Mouse (Mus musculus) R1 (cell line): ENCODE results near the gene Tie1.

Experiments used
- DNase-seq: peaks from one replicate; pipeline ENCODE4 v3.0.0-alpha.2; 2018; ENCODE audit warnings: low read depth, low spot score

The Tie1 gene

DNA sequence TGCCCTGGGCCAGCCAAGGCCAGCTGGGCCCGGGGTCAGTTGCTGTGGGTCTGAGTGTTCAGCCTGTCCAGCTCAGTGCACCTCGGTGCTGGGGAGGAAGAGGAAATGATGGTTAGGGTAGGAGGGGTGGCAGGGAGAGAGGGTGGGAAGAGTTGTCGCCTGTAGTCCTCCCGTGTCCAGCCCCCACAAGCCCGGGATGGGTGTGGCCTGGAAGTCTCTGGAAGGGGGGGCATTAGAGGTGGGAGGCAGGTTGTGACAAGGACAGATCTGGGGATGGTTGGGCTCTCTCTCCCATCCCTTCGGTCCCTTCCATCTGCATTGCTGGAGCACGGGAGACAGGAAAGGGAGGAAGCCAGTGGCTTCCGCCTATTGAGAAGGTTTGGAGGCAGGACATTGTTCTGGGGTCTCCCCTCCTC is at the start of gene Tie1:
TSS of gene Tie1 (minus strand) at position 345 of the 416 bp plus-strand sequence.
- no peak for DNase-seq

DNA sequence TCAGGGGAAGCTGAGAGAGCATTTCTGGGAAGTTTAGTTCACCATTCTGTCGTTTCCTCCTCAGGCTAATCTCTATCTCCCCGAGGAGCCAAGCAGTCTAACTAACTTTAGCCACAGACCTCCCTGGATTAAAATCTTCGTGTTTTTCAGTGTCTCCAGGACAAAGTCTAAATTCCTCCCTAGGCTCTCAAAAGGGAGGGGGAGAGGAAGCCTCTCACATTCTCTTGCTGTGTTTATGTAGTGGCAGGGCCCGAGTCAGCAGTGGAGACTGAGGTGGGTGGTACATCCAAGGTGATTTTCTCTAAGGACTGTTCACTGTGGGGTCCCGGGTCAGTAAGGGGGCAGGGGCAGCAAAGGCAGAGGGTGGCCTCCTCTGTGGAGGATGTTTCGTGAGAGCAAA is 47.9 kb upstream of the Tie1 start:
- DNase-seq, result no peak

DNA sequence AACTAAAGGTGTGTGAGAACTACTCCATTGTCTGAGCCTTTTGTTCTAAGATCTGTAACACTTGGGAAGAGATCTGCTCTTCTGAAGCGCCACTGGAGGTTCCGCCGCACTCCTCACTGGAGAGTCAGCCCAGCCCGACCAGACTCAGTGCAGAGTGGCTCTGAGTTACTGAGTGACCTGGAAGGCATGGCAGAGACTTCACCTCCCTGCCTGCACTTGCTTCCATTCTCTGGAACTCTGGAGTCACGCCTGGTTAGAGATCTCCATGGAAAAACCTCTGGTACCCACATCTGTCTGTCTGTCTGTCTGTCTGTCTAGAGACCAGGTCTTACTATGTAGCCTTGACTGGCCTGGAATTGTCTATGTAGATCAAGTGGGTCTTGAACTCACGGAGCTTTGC is 45.7 kb upstream of the Tie1 start:
- peak; percentile 23 for DNase-seq

DNA sequence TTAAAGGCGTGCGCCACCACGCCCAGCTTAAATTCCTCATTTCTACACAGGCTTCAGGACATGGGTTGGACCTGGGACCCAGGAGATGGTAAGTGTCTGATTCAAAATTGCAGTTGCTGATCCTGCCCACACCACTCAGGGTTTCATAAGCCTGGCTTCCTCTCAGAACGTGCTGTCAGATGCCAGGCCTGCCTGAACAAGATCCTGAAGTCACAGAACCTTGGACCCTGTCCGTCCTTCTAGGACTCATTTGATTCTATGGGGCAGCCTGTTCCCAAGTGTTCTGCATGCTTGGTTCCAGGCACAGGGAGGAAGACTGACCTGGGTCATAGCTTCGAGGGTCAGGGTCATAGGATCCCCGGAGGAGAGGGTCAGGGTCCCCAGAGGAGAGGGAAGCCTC is 43.7 kb upstream of the Tie1 start:
- DNase-seq, result no peak

DNA sequence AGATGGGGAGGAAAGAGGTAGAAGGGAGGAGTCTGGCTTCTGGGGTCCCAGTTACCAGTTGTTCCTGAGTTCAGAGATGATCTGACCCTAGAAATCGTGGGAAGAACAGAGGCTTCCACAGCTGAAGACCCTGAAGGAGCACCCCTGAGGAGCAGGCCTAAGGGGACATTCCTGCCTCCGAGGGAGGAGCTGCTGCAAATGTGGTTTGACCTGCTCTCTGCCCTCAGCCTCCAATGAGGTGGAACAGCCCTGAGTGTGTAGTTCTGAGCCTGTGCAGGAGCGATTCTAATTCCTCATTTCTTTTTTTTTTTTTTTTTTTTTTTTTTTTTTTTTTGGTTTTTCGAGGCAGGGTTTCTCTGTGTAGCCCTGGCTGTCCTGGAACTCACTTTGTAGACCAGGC is 43.3 kb upstream of the Tie1 start:
- DNase-seq, result no peak

DNA sequence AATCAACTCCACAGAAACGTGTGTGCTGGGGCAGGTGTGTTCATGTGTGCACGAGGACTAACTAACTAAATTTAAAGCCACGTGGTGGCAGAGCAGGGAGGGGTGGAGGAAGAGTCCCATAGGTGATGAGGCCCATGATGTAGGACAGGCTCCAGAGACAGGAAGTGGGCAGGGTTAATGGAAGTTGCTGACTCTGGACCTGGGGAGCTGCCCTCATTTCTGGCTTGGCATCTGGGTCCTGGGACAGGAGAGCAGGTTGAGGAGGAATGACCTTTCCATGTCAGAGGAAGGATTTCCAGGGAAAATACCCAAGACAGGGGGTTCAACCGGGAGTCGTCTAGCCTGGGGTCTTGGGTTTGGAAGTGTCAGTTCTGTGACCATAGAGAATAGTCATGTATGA is 42.8 kb upstream of the Tie1 start:
- DNase-seq, result no peak

DNA sequence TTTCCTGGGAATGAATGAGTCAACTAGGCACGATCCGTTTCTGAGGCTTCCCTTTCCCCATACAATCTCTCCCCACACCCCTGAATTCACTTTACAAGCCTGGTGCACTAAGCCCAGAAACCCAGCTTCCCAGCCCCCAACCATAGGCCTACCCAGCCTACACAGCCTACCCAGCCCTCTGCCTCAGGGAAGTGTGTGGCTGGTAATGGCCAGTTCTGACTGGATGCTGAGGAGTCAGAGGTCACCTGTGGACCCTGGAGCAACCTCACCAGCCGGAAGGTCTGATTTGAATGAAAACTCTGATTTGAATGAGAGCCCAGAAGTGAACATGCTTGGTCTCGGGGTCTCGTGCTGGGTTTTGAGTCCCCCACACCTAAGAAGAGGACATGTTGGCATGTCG is 37.9 kb upstream of the Tie1 start:
- no peak for DNase-seq

DNA sequence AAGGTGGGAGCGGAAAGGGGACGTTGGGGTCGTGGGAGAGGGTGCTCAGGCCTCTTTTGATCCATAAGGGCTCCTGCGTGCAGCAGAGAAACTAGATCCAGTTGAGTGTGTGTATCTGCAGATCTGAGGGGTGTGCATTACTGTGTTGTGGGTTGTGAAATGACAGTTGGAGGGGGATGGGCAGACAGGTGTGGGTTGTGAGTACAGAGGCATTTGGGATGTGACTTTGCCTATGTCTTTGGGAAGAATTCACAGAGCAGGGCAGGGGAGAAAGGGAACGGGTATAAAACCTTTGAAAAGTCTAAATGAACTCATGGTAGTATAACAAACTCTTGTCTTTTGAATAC is 37.4 kb upstream of the Tie1 start:
- no peak for DNase-seq

DNA sequence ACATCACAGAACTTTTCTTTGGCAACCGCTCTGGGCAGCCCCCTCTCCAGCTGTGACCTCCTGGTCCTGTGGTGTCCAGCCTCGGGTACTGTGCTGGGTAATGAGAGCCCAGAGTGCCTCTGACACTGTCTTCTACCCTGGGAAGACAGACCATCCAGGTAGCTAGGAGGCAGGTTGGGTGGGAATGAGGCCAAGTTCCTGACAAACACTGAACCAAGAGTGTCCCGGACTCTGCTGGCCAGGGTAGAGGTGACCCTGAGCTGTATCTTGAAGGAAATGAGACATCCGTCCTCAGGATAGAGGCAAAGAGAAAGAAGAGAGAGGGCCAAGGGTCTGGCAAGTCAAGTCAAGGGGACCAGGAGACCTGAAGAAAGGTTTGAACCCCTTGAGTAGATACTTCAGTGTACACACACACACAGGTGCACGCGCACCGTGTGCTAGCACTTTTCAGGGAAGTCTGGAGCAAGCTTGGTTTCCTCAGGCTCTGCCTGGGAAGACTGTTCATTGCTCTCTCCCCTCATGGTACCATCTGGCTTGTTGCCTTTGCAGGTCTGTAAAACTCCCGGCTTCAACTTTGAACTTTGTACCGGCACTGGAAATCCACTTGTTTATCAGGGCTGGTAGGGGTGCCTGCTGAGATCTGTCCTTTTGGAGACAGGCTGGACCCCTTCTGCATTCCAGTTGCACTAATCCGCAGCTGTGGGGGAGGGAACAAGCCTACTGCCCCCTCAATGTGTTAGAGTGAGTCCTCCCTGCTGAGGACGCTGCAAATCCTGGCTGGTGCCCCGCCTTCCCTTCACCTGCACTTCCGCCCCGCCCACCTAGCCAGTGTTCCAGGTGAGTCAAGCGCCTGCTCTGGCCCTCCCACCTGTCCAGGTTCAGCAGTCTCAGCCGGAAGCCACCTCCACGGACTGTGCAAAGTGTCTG is 36.8 kb upstream of the Tie1 start, which contains the start of gene 2610528J11Rik:
TSS of gene 2610528J11Rik (plus strand) at position 592 of the 927 bp plus-strand sequence.
- DNase-seq, result peak; percentile 53

DNA sequence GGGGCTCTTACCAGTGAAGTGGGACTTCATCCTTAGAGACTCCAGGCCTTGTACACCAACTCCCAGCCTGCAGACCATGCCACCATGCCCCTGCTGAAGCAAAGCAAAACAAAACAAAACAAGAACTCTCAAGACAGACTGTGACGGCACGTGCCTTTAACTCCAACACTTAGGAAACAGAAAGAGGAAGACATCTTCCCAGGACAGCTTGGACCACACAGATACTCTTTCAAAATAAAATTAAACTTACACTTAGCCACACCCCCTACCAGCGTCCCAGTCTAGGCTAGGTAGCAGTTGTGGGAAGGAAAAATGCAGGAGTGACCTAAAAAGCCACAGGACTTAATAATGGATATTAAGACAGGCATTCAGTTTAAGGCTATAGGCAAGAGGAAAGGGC is 35.9 kb upstream of the Tie1 start:
- no peak for DNase-seq

DNA sequence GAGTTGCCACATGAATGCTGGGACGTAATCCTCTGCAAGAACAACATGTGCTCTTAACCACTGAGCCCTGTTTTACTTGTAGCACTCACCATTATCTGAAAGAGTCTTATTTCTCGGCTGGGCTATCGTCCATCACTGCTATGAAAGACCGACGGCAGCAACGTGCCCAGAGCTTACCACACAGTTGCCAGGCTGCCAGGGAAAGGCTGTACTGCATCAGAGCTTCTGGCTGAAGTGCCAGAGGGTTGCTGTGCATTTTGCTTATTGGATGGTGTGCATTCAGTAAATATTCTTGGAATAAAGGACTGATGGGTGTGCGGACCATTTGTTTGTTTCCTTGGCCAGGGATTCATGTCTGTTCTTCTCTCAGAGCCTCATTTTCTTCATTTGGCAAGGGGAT is 34.1 kb upstream of the Tie1 start:
- no peak for DNase-seq

DNA sequence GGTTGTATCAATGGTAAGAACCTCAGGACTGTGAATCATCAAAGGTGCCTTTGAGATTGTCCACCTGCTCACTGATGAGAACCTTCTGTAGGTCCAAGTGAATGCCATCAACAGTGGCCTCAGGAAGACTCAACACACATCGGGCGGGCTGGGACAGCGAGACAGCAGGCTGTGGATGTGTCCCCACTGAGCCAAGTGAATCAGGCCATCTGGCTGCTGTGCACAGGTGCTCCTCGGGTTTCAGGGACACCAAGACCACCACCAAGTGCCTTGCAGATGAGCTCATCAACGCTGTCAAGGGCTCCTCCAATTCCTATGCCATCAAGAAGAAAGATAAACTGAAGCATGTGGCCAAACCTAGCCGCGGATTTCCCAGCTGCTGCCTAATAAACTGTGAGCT is 32.4 kb upstream of the Tie1 start:
- no peak for DNase-seq

DNA sequence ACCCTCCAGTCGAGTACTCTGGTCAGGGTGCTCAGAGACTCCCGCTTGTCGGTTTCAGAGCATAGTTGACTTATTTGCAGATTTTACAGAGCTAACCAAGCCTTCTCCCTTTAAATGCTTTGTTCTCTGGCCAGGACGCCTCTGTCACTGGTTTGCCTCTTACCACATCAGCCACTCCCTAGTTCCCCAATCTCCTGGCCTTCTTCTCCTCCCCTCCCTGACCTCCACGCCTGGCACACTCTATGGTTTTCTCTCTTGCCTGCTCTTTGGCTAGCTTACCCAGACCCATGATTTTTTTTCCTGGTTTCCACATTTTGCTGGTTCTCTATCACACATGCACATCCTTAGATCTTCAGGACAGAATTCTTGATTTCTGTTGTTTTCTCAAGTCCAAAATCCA is 28.3 kb upstream of the Tie1 start:
- DNase-seq, result no peak

DNA sequence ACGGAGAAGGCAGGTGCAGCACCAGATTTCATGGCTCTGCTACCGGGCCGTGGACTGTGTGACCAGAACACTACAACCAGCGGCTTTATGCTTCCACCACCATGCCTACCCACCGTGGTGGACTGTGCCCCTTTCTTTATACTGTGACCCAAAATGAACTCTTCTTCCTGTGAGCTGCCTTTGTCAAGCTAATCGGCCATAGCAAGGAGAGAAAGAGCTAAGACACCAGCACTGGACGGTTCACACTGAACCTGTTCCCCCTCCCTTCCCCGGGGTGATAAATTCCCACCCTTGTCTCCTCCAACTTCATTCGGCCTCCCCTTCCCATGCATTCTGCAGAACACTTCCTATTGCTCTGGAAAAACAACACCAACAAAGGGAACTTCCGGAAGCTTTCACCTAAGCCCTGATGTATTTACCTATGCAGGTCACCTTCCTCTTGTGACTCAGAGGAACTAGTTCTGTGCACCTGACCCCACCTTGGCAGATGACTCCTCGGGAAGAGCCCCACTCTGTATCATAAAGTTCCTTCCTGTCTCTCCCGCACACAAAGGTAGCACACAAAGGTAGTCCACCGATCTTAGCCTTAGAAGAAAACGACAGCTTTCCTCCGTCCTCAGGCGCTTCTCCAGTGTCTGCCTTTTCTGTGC is 27.8 kb upstream of the Tie1 start:
- DNase-seq, result peak; percentile 71

DNA sequence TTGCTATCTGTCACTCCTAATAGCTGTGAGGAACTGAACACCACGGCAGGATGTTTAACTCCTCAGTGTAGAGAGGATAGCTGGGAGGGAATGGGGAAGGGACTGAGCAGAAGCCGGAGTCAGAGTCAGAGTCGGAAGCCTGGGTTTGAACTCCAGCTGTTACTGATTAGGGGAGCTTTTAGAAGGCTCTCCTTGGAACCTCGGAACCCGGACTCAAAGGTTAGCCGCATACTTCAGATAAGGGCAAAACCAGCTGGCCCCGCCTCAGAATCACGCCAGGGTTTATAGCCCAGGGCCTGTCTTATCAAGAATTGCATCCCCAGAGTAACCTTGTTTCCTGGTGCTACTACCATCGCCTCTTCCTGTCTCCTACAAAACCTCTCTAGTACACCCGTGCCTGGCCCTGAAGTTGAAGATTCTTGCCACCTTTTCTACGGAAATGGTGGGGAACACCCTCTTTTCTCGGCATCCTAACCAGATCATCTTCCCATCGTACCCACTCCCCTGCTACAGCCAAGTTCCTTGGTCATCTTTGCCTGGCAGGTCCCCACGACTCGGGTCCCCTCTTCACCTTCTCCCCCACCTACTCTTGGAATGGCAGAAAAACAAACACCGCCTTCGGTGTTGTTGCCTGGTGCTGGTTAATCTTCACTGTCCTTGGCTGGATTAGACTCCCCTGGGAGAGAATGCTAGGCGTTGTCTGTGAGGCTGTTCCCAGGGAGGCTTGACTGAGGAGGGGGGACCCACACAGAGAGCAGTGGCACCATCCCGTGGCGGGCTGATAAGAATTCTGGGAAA is 27.0 kb upstream of the Tie1 start:
- DNase-seq, result peak; percentile 68

DNA sequence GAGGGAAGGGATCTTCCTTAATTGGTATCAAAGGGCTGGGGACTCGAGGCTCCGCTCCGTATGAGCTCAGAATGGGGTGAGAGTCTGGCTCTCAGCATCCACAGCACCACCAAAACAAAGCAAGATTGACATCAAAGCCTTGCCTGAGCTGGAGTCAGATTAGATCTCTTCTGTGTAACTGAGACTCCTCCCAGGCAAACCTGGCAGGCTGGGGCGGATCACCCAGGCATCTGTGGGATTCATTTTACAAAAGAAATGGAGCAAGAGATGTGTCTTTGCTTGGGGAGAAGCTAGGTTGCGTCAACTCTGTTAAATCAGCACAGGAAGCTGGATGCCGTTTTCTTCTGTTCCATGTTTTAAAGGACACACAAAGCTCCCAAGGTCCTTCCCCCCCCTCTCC is 19.2 kb upstream of the Tie1 start:
- DNase-seq, result peak; percentile 52

DNA sequence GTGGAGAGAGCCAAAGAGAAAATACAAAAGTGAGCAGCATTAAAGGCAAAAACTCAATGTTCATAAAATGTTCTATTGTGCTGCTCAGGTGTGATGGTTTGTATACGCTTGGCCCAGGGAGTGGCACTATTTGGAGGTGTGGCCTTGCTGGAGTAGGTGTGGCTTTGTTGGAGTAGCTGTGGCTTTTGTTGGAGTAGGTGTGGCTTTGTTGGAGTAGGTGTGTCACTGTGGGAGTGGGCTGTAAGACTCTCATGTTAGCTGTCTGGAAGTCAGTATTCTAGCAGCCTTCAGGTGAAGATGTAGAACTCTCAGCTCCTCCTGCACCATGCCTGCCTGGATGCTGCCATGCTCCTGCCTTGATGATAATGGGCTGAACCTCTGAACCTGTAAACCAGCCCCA is 17.3 kb upstream of the Tie1 start:
- peak; percentile 84 for DNase-seq

DNA sequence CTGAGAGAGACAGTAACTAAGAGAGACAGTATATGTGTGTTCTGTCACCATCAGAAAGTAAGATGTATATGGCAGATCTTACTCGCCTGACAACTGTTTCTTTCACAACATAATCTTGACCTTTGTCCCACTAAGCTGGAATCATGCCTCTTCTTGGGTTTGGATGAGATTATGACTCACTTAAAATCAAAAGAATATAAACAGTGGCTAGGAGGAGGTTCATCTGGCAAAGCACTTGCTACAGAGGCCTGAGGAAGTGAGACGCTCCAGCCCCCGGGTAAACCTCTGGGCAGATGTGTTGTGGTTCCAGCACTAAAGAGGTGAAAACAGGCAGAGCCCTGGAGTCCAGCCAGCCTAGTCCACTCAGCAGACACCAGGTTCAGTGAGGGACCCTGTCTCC is 15.7 kb upstream of the Tie1 start:
- DNase-seq, result no peak

DNA sequence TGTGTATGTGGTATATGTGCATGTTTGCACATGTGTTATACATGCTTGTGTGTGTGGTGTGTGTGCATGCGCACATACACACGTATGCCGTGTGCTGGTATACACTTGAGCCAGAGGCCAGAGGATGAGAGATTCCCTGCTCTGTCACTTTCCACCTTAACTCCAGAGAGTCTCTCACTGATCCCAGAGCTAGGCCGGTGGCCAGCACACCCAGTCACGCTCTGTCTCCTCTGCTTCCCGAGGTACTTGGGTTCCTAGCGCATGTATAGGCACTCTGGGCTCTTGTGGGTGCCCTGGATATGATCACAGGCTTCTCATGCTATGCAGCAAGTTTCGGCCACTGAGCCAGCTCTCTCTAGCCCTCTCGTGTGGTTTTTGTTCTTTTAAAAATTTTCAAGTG is 10.9 kb upstream of the Tie1 start:
- DNase-seq, result no peak

DNA sequence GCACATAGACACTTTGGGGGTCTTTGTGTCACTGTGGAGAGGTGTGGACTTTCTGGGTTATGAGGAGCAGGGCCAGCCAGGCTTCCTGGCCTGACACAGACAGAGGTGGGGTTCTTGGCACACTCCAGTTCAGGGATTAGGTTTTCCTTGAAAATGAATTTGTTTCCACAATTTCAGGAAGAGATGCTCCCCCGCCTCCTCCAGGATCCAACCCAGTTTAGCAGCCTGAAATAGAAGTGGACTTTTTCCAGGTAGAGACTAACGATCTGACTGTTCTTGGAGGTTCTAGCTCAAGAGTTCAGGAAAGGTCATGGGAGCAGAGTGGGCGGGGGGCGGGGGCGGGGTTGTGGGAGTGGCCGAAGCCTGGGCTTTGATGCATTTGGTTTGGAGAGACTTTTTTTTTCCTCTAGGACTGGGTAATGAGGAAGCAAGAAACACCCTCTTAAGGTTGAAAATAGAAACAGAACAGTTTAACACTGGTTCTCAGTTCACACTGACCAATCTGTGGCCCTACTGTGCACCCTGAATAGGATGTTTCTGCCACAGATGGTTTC is 10.4 kb upstream of the Tie1 start:
- peak; percentile 35 for DNase-seq

DNA sequence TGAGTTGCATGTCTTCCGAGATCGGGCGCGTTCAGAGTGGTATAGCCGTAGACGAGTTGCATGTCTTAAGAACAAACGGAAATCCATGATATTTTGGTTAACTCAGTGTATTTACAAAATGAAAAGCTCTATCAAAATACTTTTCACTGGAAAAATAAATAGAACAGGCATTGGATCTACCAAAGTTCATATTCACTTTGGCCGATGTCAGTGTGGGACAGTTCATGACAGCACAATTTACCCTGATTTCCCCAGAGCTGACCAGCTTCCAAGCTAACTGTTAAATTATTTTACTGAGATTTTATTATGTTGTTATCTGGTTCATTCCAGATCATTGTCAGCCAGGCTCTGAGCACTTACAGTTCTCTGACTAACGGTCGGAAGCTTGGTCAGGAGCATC is 600 bp upstream of the Tie1 start:
- no peak for DNase-seq
